Mouse (Mus musculus) neural tube, embryonic 14.5 days (tissue): ENCODE measurements around the gene Lrfn5. TPM values are rescaled to one million over a fixed set of nuclear protein-coding genes. Genes with fewer than 3 reads are reported as not detected.
A peak's percentile ranks its signal among the peaks of the same experiment; 100 is the strongest.

ENCODE experiments used
- ATAC-seq: fragments of 200-750 bp; cut with Nextera tagmentation; 2 replicates; pipeline ENCODE4 v1.8.0; 2017; ENCODE audit warnings: low read depth, mild to moderate bottlenecking, moderate TSS enrichment, moderate library complexity
- H3K27ac ChIP-seq: fragments of 300-500 bp; sonication (generic); 2 replicates; pipeline ENCODE4 v1.5.1; 2014; ENCODE audit warnings: low read depth, mild to moderate bottlenecking, control low read depth, low read length, moderate library complexity, mixed read lengths
- H3K27me3 ChIP-seq: fragments of 300-500 bp; sonication (generic); 2 replicates; pipeline ENCODE4 v1.6.1; 2014; ENCODE audit warnings: low read length; ENCODE audit not compliant: control insufficient read depth, insufficient read depth
- H3K36me3 ChIP-seq: fragments of 300-500 bp; sonication (generic); 2 replicates; pipeline ENCODE4 v1.6.1; 2014; ENCODE audit warnings: low read length, mixed read lengths; ENCODE audit not compliant: control insufficient read depth, insufficient read depth
- H3K4me1 ChIP-seq: fragments of 300-500 bp; sonication (generic); 2 replicates; pipeline ENCODE4 v1.6.1; 2014; ENCODE audit warnings: low read length; ENCODE audit not compliant: control insufficient read depth, insufficient read depth
- H3K4me2 ChIP-seq: fragments of 300-500 bp; sonication (generic); 2 replicates; pipeline ENCODE4 v1.6.1; 2014; ENCODE audit warnings: mild to moderate bottlenecking, low read depth, low read length, control low read depth
- H3K4me3 ChIP-seq: fragments of 300-500 bp; sonication (generic); 2 replicates; pipeline ENCODE4 v1.5.1; 2014; ENCODE audit warnings: low read depth, low read length, control low read depth, mixed read lengths
- H3K9ac ChIP-seq: fragments of 300-500 bp; sonication (generic); replicated peaks from 2 replicates; pipeline ENCODE4 v1.6.1; 2014; ENCODE audit warnings: low read depth, mild to moderate bottlenecking, control low read depth, low read length, mixed read lengths
- H3K9me3 ChIP-seq: fragments of 300-500 bp; sonication (generic); 2 replicates; pipeline ENCODE4 v1.6.1; 2016; ENCODE audit warnings: low read length; ENCODE audit not compliant: control insufficient read depth
- WGBS: fragments of 180-500 bp; shearing (Covaris S2); extraction: QIAGEN DNeasy Blood & Tissue Kit; methylation state at CpG from one replicate; pipeline ENCODE4 v1.1.7; 2014; 5-methylcytosine and 5-hydroxymethylcytosine counted together
- polyA plus RNA-seq: library from polyadenylated mRNA; unstranded; fragments of >200 nt; fragmentation: Nextera tagmentation; extraction: Ambion mirVana; gene quantifications from 2 replicates; pipeline ENCODE4 v1.2.1, GENCODE M21; 2014

Lrfn5 gene
- 86.1 and 87.3 TPM in 2 replicates for polyA plus RNA-seq

DNA sequence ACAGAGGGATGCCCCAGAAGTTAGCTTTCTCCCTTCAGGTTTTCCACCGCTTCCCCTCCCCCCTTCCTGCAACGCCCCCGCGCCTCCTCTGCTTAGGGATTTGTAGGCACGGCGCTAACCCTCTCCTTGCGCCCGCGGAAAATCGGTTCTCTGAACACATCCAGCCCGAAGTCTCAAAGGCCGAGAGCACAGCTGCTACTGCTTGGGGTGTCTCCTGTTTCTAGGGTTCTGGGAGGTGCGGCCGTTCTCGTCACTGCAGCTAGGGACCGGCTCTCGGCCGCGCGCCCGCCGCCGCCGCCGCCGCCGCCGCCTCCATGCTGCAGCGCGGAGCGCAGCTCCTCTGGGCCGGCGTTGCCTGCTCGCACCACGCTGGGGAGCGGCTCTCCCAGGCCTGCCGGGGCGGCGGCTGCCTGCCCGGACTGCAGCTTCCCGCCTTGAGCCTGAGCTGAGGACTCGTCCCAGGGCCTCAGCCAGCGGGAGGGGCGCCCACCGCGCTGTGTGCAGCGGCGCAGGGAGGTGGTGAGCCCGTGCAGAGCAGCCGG, at the start of gene Lrfn5:
Gene Lrfn5, plus strand, starts transcription at position 322 of the 542 bp plus-strand sequence.
- Histone ChIP-seq H3K4me1 (peaks cover 6% of the 10 kb centered on the region; the same call in 1 of the 2 replicates), H3K9me3 (no peaks in the 10 kb centered on the region), H3K4me3 (peak within 1 kb of the TSS; percentile 67), H3K4me2 (peak within 1 kb of the TSS; percentile 79), H3K27me3 (peaks cover 9% of the 10 kb centered on the region; the same call in 1 of the 2 replicates), H3K36me3 (no peaks in the 10 kb centered on the region), H3K9ac (peak within 1 kb of the TSS; percentile 80), H3K27ac (peak within 1 kb of the TSS; percentile 87)
- ATAC-seq = peak; percentile 90
- WGBS = under 1% methylated on average over 32 of the region's 50 CpGs

DNA sequence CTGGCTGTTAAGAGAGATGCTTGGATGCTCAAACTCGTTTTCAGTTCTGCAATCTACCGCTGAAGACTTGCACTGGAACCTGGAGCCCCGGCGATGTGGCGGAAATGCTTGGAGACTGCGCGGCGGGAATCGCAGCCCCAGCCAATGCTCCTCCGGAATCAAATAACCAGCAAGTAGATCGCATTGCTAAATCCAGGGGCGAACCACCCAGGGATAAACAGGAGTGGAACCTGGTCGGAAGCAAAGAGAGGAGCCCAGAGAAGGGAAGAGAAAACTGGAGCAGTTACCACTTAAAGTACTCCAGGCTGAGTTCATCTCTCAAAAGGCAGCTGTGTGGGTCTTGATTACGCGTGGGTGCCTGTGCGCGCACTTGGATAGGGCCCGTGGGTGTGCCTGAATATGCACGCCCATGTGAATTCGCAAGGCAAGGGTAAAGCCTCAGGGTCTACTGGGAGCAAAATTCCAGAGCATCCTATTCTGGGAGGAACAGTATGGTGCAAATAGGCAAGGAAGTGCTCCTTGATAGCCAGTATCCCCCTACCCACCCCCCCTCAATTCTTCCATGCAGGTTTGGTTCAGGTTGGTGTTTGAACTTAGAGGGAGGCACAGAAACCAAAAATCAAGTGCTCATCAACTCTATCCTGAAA, 1.3 kb upstream of the Lrfn5 start:
- Histone ChIP-seq H3K36me3 (no peaks in the 10 kb centered on the region), H3K4me2 (peak overlapping the region; percentile 79), H3K9me3 (no peaks in the 10 kb centered on the region), H3K27me3 (peaks cover 9% of the 10 kb centered on the region; the same call in 1 of the 2 replicates), H3K4me3 (peak overlapping the region; percentile 25), H3K4me1 (peaks cover 6% of the 10 kb centered on the region; the same call in 1 of the 2 replicates), H3K27ac (no peak overlapping the region), H3K9ac (0 out of 2 replicates have a peak overlapping the region, but pooled peaks have one; percentile 2)
- WGBS = 1% methylated on average over 20 of the region's 20 CpGs
- no peak for ATAC-seq

DNA sequence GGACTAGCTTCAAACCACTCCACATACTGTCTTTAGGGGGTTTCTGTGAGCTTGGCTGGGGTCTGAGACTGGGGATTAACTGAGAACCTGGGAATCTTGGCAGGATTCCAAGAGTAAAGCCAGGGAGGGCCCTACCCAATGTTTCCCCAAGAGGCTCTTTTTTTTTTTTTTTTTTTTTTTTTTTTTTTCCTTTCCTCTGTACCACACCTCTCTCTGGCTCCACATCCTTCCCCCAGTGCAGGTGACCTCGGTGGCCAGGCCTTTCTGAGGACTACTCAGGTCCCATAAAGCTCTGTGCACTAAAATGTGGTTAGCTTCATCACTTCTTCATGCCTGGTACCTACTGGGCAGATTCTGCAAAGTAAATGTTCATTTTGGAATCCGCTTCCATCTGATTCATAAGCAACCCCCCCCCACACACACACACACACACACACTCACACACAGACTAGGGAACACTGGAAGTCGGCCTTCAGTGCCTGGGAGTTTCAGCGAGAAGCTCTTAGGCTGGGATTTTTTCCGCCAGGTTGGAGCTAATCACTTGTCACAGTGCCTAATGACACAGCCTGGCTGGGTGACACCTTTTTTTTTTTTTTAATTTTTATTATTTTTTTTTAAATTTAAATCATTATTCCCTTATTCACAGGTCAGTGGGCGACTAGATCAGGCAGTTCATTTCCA, 662 bp upstream of the Lrfn5 start:
- Histone ChIP-seq H3K9me3 (no peaks in the 10 kb centered on the region), H3K36me3 (no peaks in the 10 kb centered on the region), H3K27me3 (peaks cover 9% of the 10 kb centered on the region; the same call in 1 of the 2 replicates), H3K4me2 (peak overlapping the region; percentile 79), H3K4me3 (peak overlapping the region; percentile 67), H3K27ac (peak overlapping the region; percentile 87), H3K9ac (no peak overlapping the region; the same call in 1 of the 2 replicates), H3K4me1 (peaks cover 6% of the 10 kb centered on the region; the same call in 1 of the 2 replicates)
- 6% methylated on average over 6 of the region's 6 CpGs for WGBS
- ATAC-seq = peak; percentile 20; the same call in 1 of the 2 replicates

- Histone ChIP-seq H3K4me3 (peak overlapping the region; percentile 67), H3K9me3 (no peaks in the 10 kb centered on the region), H3K27me3 (peaks cover 9% of the 10 kb centered on the region; the same call in 1 of the 2 replicates), H3K9ac (peak overlapping the region; percentile 80), H3K36me3 (no peaks in the 10 kb centered on the region), H3K4me1 (peaks cover 6% of the 10 kb centered on the region; the same call in 1 of the 2 replicates), H3K4me2 (peak overlapping the region; percentile 79), H3K27ac (peak overlapping the region; percentile 87)
- WGBS = 2% methylated on average over 16 of the region's 16 CpGs
- ATAC-seq = peak; percentile 4; the same call in 1 of the 2 replicates
These were observed 757 bp downstream of the Lrfn5 start for GRCm38 (mm10) chr12:61523631-61524182.

- H3K4me1 ChIP-seq = peaks cover 6% of the 10 kb centered on the region; the same call in 1 of the 2 replicates
- peak overlapping the region; percentile 79 for H3K4me2 ChIP-seq
- peak overlapping the region; percentile 87 for H3K27ac ChIP-seq
- peaks cover 9% of the 10 kb centered on the region; the same call in 1 of the 2 replicates for H3K27me3 ChIP-seq
- H3K4me3 ChIP-seq = peak overlapping the region; percentile 67
- WGBS = under 1% methylated on average over 33 of the region's 33 CpGs
- 0 out of 2 replicates have a peak, but pooled peaks have one; percentile 2 for ATAC-seq
- peak overlapping the region; percentile 80 for H3K9ac ChIP-seq
- H3K36me3 ChIP-seq = no peaks in the 10 kb centered on the region
- no peaks in the 10 kb centered on the region for H3K9me3 ChIP-seq
These were observed 1.3 kb downstream of the Lrfn5 start for GRCm38 (mm10) chr12:61524183-61524651.

GRCm38 (mm10) chr12:61526199-61526598, 3.2 kb downstream of the Lrfn5 start:
- WGBS = under 1% methylated on average over 9 of the region's 9 CpGs
- Histone ChIP-seq H3K27ac (peak overlapping the region; percentile 60), H3K4me3 (peak overlapping the region; percentile 67), H3K36me3 (no peaks in the 10 kb centered on the region), H3K9ac (peak overlapping the region; percentile 39), H3K9me3 (no peaks in the 10 kb centered on the region), H3K27me3 (peaks cover 4% of the 10 kb centered on the region; the same call in 1 of the 2 replicates), H3K4me2 (peak overlapping the region; percentile 79), H3K4me1 (peaks cover 6% of the 10 kb centered on the region; the same call in 1 of the 2 replicates)
- peak; percentile 81 for ATAC-seq

DNA sequence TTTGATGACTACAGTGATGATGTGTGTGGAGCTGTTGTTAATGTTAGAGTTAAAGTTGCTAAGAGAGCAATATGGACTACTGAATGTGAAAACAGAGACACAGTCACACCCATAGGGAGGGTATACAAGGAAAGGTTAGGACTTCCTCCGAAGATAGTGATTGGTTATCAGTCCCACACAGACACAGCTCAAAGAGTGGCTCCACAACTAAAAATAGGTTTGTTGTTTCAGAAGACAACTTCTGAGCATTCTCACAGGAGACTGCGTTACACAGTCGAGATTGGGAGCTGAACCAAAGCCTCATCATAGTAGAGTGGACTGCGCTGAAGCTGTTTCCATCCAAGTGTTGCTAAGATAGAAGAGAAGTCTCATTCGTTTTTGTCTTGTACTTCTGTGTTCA, 57.0 kb downstream of the Lrfn5 start:
- no peak overlapping the region for H3K27ac ChIP-seq
- WGBS = 86% methylated on average over 5 of the region's 5 CpGs
- no peaks in the 10 kb centered on the region for H3K36me3 ChIP-seq
- no peaks in the 10 kb centered on the region for H3K27me3 ChIP-seq
- no peaks in the 10 kb centered on the region for H3K9me3 ChIP-seq
- no peak overlapping the region for H3K4me2 ChIP-seq
- H3K9ac ChIP-seq = no peak overlapping the region
- no peaks in the 10 kb centered on the region for H3K4me1 ChIP-seq
- ATAC-seq = no peak
- H3K4me3 ChIP-seq = no peak overlapping the region

DNA sequence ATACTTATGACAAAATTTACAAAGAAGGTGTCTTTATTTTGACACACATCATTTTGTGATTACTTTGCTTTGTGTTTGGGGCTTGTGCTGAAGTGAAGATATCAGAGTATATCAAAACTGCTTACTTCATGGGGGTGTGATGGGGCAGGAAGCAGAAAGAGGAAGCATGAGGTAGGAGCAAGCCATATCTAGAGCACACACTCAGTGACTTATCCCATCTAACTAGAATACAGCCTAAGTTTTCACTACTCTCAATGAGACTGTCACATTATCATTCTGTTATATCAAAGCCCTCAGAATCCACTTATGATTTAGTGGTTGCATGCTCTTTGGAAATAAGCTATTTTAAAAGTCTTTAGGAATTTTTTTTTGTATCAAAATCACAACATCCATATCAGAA, 77.4 kb downstream of the Lrfn5 start:
- H3K36me3 ChIP-seq = no peaks in the 10 kb centered on the region
- ATAC-seq = no peak
- no peak overlapping the region for H3K4me2 ChIP-seq
- H3K4me3 ChIP-seq = no peak overlapping the region
- H3K9ac ChIP-seq = no peak overlapping the region
- H3K9me3 ChIP-seq = no peaks in the 10 kb centered on the region
- H3K4me1 ChIP-seq = no peaks in the 10 kb centered on the region
- H3K27ac ChIP-seq = no peak overlapping the region
- no peaks in the 10 kb centered on the region for H3K27me3 ChIP-seq
